Mouse (Mus musculus): ENCODE data around the gene Irgm1.
A peak's percentile ranks its signal among the peaks of the same experiment; 100 is the strongest.
"Not testable (repeated sequence)": the region's sequence is repeated elsewhere in the genome, so short reads cannot be mapped to it uniquely, and the experiment has no call there.

Gene Irgm1

DNA sequence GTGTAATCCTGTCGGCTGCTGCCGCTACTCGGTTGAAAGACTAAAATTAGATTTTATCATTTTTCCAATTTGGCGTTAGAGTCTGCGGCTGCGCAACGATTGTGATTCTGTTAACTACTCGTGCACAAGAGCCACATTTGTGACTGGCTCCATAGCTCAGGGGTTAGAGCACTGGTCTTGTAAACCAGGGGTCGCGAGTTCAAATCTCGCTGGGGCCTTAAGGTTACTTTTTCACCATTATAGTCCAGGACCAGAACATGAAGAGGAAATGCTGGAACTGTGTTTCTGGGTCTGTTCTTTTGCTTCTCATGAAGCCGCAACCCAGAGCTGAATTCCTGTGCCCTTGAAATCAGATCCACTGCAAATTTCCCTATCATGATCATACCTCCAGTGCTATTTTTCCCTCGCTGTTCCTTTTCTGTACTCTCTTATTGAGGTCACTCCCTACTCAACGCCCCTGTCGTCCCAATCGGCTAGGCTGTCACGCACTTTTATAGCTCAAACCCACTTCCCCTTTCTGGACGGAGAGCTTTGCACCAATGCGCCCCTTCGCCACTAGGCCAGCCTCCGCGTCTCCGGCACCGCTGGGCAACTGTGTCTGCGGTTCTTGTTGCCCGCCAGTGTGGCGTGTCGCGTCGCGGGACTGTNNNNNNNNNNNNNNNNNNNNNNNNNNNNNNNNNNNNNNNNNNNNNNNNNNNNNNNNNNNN is 17.9 kb downstream of the Irgm1 start:
- peak; percentile 93 for DNase-seq (ENCODE audit: low spot score)

DNA sequence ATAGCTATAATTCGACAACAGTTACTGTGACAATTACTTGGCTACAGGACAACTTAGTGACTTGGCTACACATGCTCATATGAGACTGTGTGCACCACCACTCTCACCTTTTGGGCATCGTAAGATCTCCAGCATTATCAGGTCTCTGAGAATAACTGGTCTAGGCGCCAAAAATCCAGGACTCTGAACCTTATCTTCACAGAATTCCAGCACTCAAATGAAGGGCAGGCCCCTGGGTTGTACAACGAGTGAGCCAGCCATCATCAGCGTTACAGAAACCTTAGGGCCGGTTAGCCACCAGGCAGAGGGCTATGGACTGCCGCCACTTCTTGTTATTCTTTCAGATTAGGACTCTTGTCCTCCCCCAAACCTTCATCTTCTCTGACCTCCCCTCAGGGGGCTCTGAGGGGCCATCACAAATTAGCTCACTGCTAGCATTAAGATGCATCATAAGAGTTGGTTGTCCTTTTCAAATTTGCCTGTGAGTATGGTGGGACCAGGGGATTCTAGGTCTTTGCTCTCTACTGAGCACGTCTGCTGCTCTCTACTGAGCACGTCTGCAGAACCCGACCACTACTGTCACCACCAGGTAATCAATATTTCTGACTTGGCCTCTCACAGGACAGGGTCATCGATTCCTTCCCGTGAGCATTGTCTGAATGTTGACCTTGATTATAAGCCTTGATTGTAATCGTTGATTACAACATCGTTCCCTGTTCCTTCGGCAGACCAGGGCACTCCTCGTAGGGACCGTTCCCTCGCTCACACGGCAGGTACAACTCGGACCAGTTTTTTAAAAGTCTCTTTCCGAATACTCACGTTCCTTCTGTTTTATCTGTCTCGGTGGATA is 18.6 kb downstream of the Irgm1 start:
- no peak for DNase-seq (ENCODE audit: low spot score)

DNA sequence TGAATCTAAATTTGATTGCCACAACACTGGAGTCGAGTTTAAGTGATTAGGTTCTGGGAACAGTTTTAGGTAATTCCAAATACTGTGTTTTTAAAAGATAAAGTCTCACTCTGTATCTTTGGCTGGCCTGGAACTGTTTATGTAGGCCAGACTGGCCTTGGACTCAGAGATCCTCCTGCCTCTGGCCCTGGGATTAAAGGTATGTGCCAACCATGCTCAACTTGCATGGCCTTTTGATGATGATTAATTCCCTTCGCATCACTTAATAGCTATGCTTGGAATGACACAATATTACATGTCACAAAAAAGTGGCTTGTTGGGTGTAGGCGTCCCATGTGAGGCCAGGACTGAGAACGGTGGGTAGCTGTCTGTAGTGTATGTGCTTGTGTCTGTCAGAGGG is 19.3 kb downstream of the Irgm1 start:
- no peak for DNase-seq (ENCODE audit: low spot score)

- DNase-seq (ENCODE audit: low spot score): no peak
Observed at GRCm38 (mm10) chr11:48851270-48851995, 20.1 kb downstream of the Irgm1 start.

GRCm38 (mm10) chr11:48850240-48850639 is 21.2 kb downstream of the Irgm1 start:
- no peak for DNase-seq (ENCODE audit: low spot score)

GRCm38 (mm10) chr11:48846881-48847280 is 24.6 kb downstream of the Irgm1 start:
- DNase-seq (ENCODE audit: low spot score): no peak

GRCm38 (mm10) chr11:48846362-48846761 is 25.1 kb downstream of the Irgm1 start:
- not testable (repeated sequence) for DNase-seq (ENCODE audit: low spot score)

DNA sequence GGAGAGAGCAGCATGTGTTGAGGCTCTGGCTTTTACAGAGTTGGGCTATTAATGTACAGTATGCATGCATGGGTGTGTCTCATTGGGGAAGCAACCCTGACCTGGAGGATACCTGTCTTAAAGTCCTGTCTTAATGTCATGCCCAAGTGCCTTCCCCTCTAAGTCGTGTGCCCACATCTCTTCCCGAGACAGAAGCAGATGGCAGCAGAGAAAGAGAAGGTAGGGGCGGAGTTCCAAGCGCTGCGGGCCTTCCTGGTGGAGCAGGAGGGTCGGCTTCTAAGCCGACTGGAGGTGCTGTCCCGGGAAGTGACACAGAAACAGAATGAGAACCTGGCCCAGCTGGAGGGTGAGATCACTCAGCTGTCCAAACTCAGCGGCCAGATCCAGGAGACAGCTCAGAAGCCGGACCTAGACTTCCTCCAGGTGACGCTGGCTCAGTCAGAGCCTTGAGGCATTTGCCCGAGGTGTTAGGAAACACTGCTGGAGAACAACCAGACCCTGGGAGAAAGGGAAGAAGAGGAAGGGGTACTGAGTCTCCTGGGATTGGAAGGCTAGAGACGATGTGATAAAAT is 26.2 kb downstream of the Irgm1 start:
- DNase-seq (ENCODE audit: low spot score): no peak

- no peak for DNase-seq (ENCODE audit: low spot score)
Observed at GRCm38 (mm10) chr11:48844309-48844708, 27.2 kb downstream of the Irgm1 start.

GRCm38 (mm10) chr11:48843202-48843601 is 28.3 kb downstream of the Irgm1 start:
- no peak for DNase-seq (ENCODE audit: low spot score)

DNA sequence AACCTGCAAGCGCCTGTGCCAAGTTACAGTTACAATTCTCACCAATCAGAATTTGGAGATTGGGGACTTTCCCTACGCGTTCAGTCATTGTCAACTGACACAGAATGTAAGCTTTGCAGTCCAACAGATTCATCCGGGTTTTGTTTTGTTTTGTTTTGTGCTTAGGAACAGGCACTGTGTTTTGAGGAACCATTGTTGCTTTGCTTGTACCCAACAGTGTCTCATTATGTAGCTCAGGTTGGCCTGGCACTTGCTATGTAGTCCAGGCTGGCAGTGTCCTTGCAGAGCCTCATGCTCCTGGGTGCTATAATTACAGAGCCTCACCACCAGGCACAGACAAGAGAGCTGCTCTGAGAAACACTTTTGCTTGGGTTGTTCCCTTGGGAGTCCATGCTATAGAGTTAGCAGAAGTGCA is 29.1 kb downstream of the Irgm1 start:
- no peak for DNase-seq (ENCODE audit: low spot score)

GRCm38 (mm10) chr11:48841213-48841612 is 30.3 kb downstream of the Irgm1 start:
- no peak for DNase-seq (ENCODE audit: low spot score)

GRCm38 (mm10) chr11:48840805-48841204 is 30.7 kb downstream of the Irgm1 start:
- DNase-seq (ENCODE audit: low spot score): no peak

GRCm38 (mm10) chr11:48838879-48839680 is 32.4 kb downstream of the Irgm1 start:
- DNase-seq (ENCODE audit: low spot score): no peak

- peak; percentile 30 for DNase-seq (ENCODE audit: low spot score)
Observed at GRCm38 (mm10) chr11:48838181-48838797, 33.2 kb downstream of the Irgm1 start.

- peak; percentile 43 for DNase-seq (ENCODE audit: low spot score)
Observed at GRCm38 (mm10) chr11:48837310-48838180, 33.9 kb downstream of the Irgm1 start.

GRCm38 (mm10) chr11:48836990-48837309 is 34.5 kb downstream of the Irgm1 start:
- no peak for DNase-seq (ENCODE audit: low spot score)

GRCm38 (mm10) chr11:48835923-48836322 is 35.6 kb downstream of the Irgm1 start:
- DNase-seq (ENCODE audit: low spot score): no peak

- DNase-seq (ENCODE audit: low spot score): peak; percentile 92
Observed at GRCm38 (mm10) chr11:48833731-48834639, 37.5 kb downstream of the Irgm1 start.

Measured in layer of hippocampus, adult 11-12 months (tissue).